Mouse (Mus musculus): ENCODE measurements around the gene Thumpd1. TPM values are rescaled to one million over a fixed set of nuclear protein-coding genes. Genes with fewer than 3 reads are reported as not detected.

The Thumpd1 gene
- total RNA-seq (2023) = 13.7 and 18.0 TPM in 2 replicates

GRCm38 (mm10) chr7:119720253-119720946 is at the start of gene Thumpd1:
Gene Thumpd1 (minus strand): TSS chr7:119720798.

GRCm38 (mm10) chr7:119760527-119760951 is 39.9 kb upstream of the Thumpd1 start, which contains the start of gene Acsm3:
Gene Acsm3 (plus strand): TSS chr7:119760923.

GRCm38 (mm10) chr7:119689726-119690125 is 30.9 kb downstream of the Thumpd1 start, which contains the start of gene Acsm4:
Gene Acsm4 (plus strand): TSS chr7:119690026.

Other genes starting within 250 kb of the Thumpd1 start
- not detected in 2 replicates for gene Umod, start 241.5 kb downstream of the Thumpd1 start, total RNA-seq (2023)
- not detected in 2 replicates for gene Acsm5, start 201.3 kb downstream of the Thumpd1 start, total RNA-seq (2023)
- gene Pdilt, start 197.3 kb downstream of the Thumpd1 start, total RNA-seq (2023) = not detected in 2 replicates
- not detected in 2 replicates for gene Acsm2, start 166.5 kb downstream of the Thumpd1 start, total RNA-seq (2023)
- gene Acsm1, start 113.8 kb downstream of the Thumpd1 start, total RNA-seq (2023) = not detected in 2 replicates
- not detected in 2 replicates for gene Acsm4, start 30.8 kb downstream of the Thumpd1 start, total RNA-seq (2023)
- gene Acsm3, start 40.1 kb upstream of the Thumpd1 start, total RNA-seq (2023) = not detected in 2 replicates
- gene Rexo5, start 73.2 kb upstream of the Thumpd1 start, total RNA-seq (2023) = 8.9 and 13.4 TPM in 2 replicates
- 2.3 and 3.3 TPM in 2 replicates for gene Eri2, start 73.3 kb upstream of the Thumpd1 start, total RNA-seq (2023)
- gene Lyrm1, start 175.1 kb upstream of the Thumpd1 start, total RNA-seq (2023) = 5.4 and 6.2 TPM in 2 replicates
- 16.0 and 23.1 TPM in 2 replicates for gene Dcun1d3, start 175.5 kb upstream of the Thumpd1 start, total RNA-seq (2023)